Mouse (Mus musculus) cerebellum, adult 2 months (tissue): ENCODE data around the gene Dph5.

Experiments used
- CTCF ChIP-seq: fragments of 200-500 bp; IDR thresholded peaks from 2 replicates; pipeline ENCODE4 v1.5.1; 2011; ENCODE audit warnings: low read depth, mild to moderate bottlenecking, control low read depth, low read length, moderate library complexity, borderline replicate concordance; ENCODE audit not compliant: insufficient read depth
- POLR2A ChIP-seq: fragments of 200-500 bp; IDR thresholded peaks from 2 replicates; pipeline ENCODE4 v1.6.1; 2011; ENCODE audit warnings: low read length, control low read depth, borderline replicate concordance; ENCODE audit not compliant: insufficient read depth

- TF ChIP-seq CTCF = no peak
- no peak for TF ChIP-seq POLR2A
Measured at GRCm38 (mm10) chr3:115974995-115975394, 87.4 kb downstream of the Dph5 start.
